Mouse (Mus musculus): ENCODE results near the gene Dhrs1.

Dhrs1 gene

GRCm38 (mm10) chr14:55721700-55722437, 23.6 kb downstream of the Dhrs1 start, which contains the start of gene Rabggta:
TSS of gene Rabggta (minus strand) at chr14:55722263.
- DNase-seq (ENCODE audit: low spot score in 2 of 2), result peak; percentile 90 to 93

- no peak for DNase-seq (ENCODE audit: low spot score in 2 of 2)
These were observed 24.4 kb downstream of the Dhrs1 start for GRCm38 (mm10) chr14:55721076-55721475.

- no peak for DNase-seq (ENCODE audit: low spot score in 2 of 2)
These were observed 24.8 kb downstream of the Dhrs1 start for GRCm38 (mm10) chr14:55720666-55721065.

- no peak for DNase-seq (ENCODE audit: low spot score in 2 of 2)
These were observed 25.8 kb downstream of the Dhrs1 start for GRCm38 (mm10) chr14:55719737-55720136.

GRCm38 (mm10) chr14:55716884-55717283, 28.6 kb downstream of the Dhrs1 start:
- no peak for DNase-seq (ENCODE audit: low spot score in 2 of 2)

GRCm38 (mm10) chr14:55716271-55716670, 29.2 kb downstream of the Dhrs1 start:
- DNase-seq (ENCODE audit: low spot score in 2 of 2), result no peak

GRCm38 (mm10) chr14:55714893-55715292, 30.6 kb downstream of the Dhrs1 start:
- no peak for DNase-seq (ENCODE audit: low spot score in 2 of 2)

GRCm38 (mm10) chr14:55713729-55714122, 31.8 kb downstream of the Dhrs1 start, which contains the start of gene Tgm1:
TSS of gene Tgm1 (minus strand) at chr14:55713926.
- no peak for DNase-seq (ENCODE audit: low spot score in 2 of 2)

GRCm38 (mm10) chr14:55713007-55713728, 32.3 kb downstream of the Dhrs1 start:
- no peak for DNase-seq (ENCODE audit: low spot score in 2 of 2)

- DNase-seq (ENCODE audit: low spot score in 2 of 2), result no peak
These were observed 33.7 kb downstream of the Dhrs1 start for GRCm38 (mm10) chr14:55711786-55712185.

GRCm38 (mm10) chr14:55709509-55709908, 36.0 kb downstream of the Dhrs1 start:
- DNase-seq (ENCODE audit: low spot score in 2 of 2), result no peak

- no peak for DNase-seq (ENCODE audit: low spot score in 2 of 2)
These were observed 38.1 kb downstream of the Dhrs1 start for GRCm38 (mm10) chr14:55707397-55707796.

GRCm38 (mm10) chr14:55706051-55706600, 39.4 kb downstream of the Dhrs1 start:
- DNase-seq (ENCODE audit: low spot score in 2 of 2), result no peak

GRCm38 (mm10) chr14:55702761-55703160, 42.7 kb downstream of the Dhrs1 start:
- DNase-seq (ENCODE audit: low spot score in 2 of 2), result no peak

GRCm38 (mm10) chr14:55701131-55701530, 44.4 kb downstream of the Dhrs1 start:
- DNase-seq (ENCODE audit: low spot score in 2 of 2), result no peak

- DNase-seq (ENCODE audit: low spot score in 2 of 2), result no peak
These were observed 48.3 kb downstream of the Dhrs1 start for GRCm38 (mm10) chr14:55697226-55697625.

GRCm38 (mm10) chr14:55689433-55689832, 56.1 kb downstream of the Dhrs1 start:
- no peak for DNase-seq (ENCODE audit: low spot score in 2 of 2)

All from right cerebral cortex, postnatal 36 days (tissue).